In the genomic region with DNA sequence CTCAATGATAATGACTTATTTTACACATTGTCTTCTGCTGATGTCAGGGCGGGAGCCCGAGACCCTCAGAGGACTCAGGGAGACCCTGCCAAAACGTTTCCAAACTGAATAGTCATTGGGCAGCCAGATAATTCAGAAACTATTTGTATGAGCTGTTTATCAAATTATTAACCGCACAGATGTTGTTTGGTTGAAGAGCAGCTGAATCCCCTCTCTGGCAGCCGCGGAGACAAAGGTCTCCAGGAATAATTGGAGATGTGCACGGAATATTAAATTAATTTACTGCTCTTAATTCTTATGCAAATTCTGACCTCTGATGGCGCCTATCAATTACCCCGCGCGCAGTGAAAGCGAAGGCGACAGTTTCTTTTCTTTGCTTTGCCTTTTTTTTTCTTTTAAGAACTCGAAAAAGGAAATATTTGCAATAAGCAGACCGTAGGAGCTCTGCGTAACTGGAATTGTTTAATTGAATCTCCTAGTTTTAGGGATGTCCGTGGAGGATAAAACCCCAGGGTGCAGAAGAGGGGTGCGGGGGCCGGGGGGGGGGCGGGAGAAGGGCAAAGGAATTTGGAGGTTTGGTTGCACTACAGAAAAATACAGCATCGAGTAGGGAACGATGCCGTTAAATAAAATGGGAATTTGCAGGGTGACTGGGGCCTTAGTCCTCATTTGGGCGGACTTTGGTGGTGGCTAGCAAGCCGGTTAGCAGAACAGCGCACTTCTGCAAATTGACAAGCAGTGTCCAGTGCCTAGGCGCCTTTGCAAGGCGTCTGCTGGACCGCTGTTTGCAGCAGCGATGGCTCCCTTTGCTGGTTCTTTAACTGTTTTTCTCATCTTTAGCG, we compare ENCODE assay signal across 11 mouse cellular contexts. TPM values are rescaled to one million over a fixed set of nuclear protein-coding genes. Genes with fewer than 3 reads are reported as not detected.
DNase-seq lines count a peak whose midpoint lies in the region; ATAC-seq and TF ChIP-seq lines count a peak whose summit lies in the region.
"Had no signal": no experiment of that assay in that cellular context is flagged by ENCODE, and none has a peak within 500 bp of the region (broad histone marks: within the 10 kb centered on the region; RNA-seq: fewer than 3 reads in every experiment).

No protein-coding gene starts in this region.

- ATAC-seq in heart, postnatal 0 days (ENCODE audit: insufficient read depth, low read depth), result no peak
- no peak for ATAC-seq in hindbrain, embryonic 15.5 days (ENCODE audit: low FRiP score, low read depth)

- no peaks in the 10 kb centered on the region; the same call in 1 of the 2 replicates for H3K4me1 ChIP-seq in heart, postnatal 0 days (ENCODE audit: control insufficient read depth, insufficient read depth)
- peaks cover 17% of the 10 kb centered on the region for H3K4me1 ChIP-seq in hindbrain, embryonic 15.5 days (replicated peaks)

- no peaks in the 10 kb centered on the region for H3K36me3 ChIP-seq in heart, postnatal 0 days (replicated peaks; ENCODE audit: control insufficient read depth, insufficient read depth, low read length)
- H3K36me3 ChIP-seq in hindbrain, embryonic 15.5 days, result no peaks in the 10 kb centered on the region

- no peak for TF ChIP-seq CTCF in heart, postnatal 0 days (IDR thresholded peaks at IDR 0.05; ENCODE audit: low read depth)

- no peak overlapping the region for H3K4me2 ChIP-seq in heart, postnatal 0 days (ENCODE audit: low read depth, low read length)
- peak overlapping the region; percentile 45 for H3K4me2 ChIP-seq in hindbrain, embryonic 15.5 days

- 0 out of 2 replicates have a peak overlapping the region, but pooled peaks have one; percentile 29 for H3K4me3 ChIP-seq in heart, postnatal 0 days (ENCODE audit: low read depth, low read length)
- H3K4me3 ChIP-seq in hindbrain, embryonic 15.5 days, result peak overlapping the region; percentile 25

- H3K9ac ChIP-seq in heart, postnatal 0 days (replicated peaks; ENCODE audit: low read depth, low read length), result no peak overlapping the region
- H3K9ac ChIP-seq in hindbrain, embryonic 15.5 days, result no peak overlapping the region

- DNase-seq in heart, postnatal 0 days (ENCODE audit: low spot score), result no peak
- no peak for DNase-seq in heart, postnatal 14 days
- DNase-seq in embryo, embryonic 9.5 days (ENCODE audit: extremely low spot score), result peak; percentile 45
- DNase-seq in neural tube, embryonic 10.5 days (ENCODE audit: extremely low spot score, low spot score), result peak; percentile 50
- no peak for DNase-seq in cerebellum, postnatal 14 days
- DNase-seq in cerebellum, adult 8-10 months, result no peak
- no peak for DNase-seq in layer of hippocampus, adult 9-10 months (ENCODE audit: low spot score)
- DNase-seq: kidney, adult 9 months; spleen, adult 18-20 months had no signal

- intact Hi-C loops in heart, postnatal 14 days (cut with DNase I), result loop anchor here (5.0 to 10.0 kb wide), 2 partner anchors 254 to 351 kb away; a partner anchor contains a TSS

- no peak overlapping the region for H3K27ac ChIP-seq in heart, postnatal 0 days (ENCODE audit: low read depth)
- peak overlapping the region; percentile 67 for H3K27ac ChIP-seq in hindbrain, embryonic 15.5 days (replicated peaks)
- H3K27ac ChIP-seq: macrophage had no signal

- no peaks in the 10 kb centered on the region for H3K9me3 ChIP-seq in heart, postnatal 0 days (replicated peaks; ENCODE audit: control insufficient read depth, low read length)
- H3K9me3 ChIP-seq in hindbrain, embryonic 15.5 days, result no peaks in the 10 kb centered on the region

- H3K27me3 ChIP-seq in heart, postnatal 0 days (ENCODE audit: control insufficient read depth, insufficient read depth, low read length), result peaks cover 94% of the 10 kb centered on the region
- H3K27me3 ChIP-seq in hindbrain, embryonic 15.5 days, result peaks cover 60% of the 10 kb centered on the region

- TF ChIP-seq EP300 in heart, postnatal 0 days (IDR thresholded peaks at IDR 0.05; ENCODE audit: low read depth), result no peak

- 8% methylated on average over 31 of the region's 31 CpGs for WGBS in heart, postnatal 0 days
- 3% methylated on average over 31 of the region's 31 CpGs for WGBS in hindbrain, embryonic 15.5 days

RNA-seq across cellular contexts. Expression of a gene that starts 22.2 kb away (rescaled TPM):
- total RNA-seq in heart, postnatal 0 days (2014; rRNA removed; ENCODE audit: low replicate concordance), result 14.5 and 24.3 TPM in 2 replicates
- polyA plus RNA-seq in heart, postnatal 0 days (2015; fragmentation: Nextera tagmentation; extraction: Ambion mirVana), result 29.7 and 32.2 TPM in 2 replicates
- 10 to 100 TPM; 54.5 to 64.3 TPM for total RNA-seq in heart, postnatal 14 days (2021)
- polyA plus RNA-seq in hindbrain, embryonic 15.5 days (2015; fragmentation: Nextera tagmentation; extraction: Ambion mirVana), result 22.1 and 24.5 TPM in 2 replicates

Comparison
In these comparisons a context has a peak if more than half of its experiments do, and no peak if none do; other contexts are left out.
1. DNase-seq: peak in embryo, embryonic 9.5 days (single experiment) and neural tube, embryonic 10.5 days (single experiment); none in heart, postnatal 0 days (single experiment), heart, postnatal 14 days (0 of 2), cerebellum, postnatal 14 days (0 of 2), cerebellum, adult 8-10 months (single experiment) and layer of hippocampus, adult 9-10 months (single experiment).